Mouse (Mus musculus): ENCODE data around the gene Olfr285.

DNA sequence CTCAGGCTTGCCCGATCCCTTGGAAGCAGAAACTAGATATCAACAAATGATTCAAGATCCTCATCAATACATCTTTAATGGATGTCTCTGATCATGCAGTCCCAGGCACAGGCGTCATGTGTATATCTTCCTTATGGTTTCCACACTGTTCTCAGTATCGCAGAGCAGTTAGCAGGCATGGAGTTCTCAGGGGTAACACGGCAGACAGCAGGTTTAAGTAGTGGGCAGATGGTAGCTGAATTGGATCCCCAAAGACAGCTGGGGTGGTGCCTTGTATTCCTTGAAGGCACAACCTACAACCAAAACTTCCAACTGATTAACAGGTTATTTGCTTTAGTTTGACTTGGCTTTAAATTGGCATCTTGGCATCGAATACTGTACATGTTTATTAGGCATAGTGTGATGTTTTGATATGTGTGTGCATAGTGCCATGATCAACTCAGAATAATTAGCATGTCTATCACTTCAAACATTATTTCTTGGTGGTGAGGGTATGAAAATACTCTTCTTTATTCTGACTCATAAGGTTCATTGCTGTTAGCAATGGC lies at the start of gene Olfr285:
- no peak for TF ChIP-seq POLR2A (IDR thresholded peaks at IDR 0.05; ENCODE audit: extremely low read depth, insufficient read depth, low read length)
- no peak for TF ChIP-seq CTCF (IDR thresholded peaks at IDR 0.05; ENCODE audit: low read depth, low read length)
